Mouse (Mus musculus): Measurements from ENCODE around the gene Pak7.

DNA sequence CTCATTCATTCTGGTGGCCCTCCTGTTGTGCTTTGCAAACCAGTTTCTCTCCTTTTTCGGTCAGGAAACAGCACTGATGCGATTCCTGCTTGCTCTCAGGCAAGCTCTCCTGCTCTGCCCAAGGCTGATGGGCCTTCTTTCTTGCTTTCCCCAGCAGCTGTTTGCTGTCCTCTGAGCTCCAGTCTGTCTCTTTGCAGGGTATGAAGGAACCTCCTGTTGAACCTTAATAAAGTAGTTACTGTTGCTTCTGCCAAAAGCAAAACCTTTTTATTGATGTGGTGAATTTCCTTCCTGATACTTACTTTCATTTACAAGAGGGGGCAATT, 278.8 kb downstream of the Pak7 start:
- TF ChIP-seq CTCF (conservative IDR thresholded peaks at IDR 0.05; ENCODE audit: low read length) (no peak), NANOG (IDR thresholded peaks at IDR 0.05; ENCODE audit: borderline replicate concordance, low read length) (no peak)

Measured in E14TG2a.4 (cell line).